Mouse (Mus musculus) forebrain, embryonic 14.5 days (tissue): ENCODE measurements around the gene Ptpn3. TPM values are rescaled to one million over a fixed set of nuclear protein-coding genes. Genes with fewer than 3 reads are reported as not detected.
A peak's percentile ranks its signal among the peaks of the same experiment; 100 is the strongest.

ENCODE experiments used
- ATAC-seq: fragments of 200-750 bp; cut with Nextera tagmentation; 2 replicates; pipeline ENCODE4 v1.8.0; 2017; ENCODE audit warnings: mild to moderate bottlenecking, moderate library complexity
- DNase-seq: peaks from one replicate; pipeline ENCODE4 v3.0.0-alpha.2; 2015; ENCODE audit warnings: low spot score
- H3K27ac ChIP-seq: fragments of 300-500 bp; sonication (generic); 2 replicates; pipeline ENCODE4 v1.5.1; 2014; ENCODE audit warnings: low read depth, mild to moderate bottlenecking, control low read depth, low read length, moderate library complexity
- H3K27me3 ChIP-seq: fragments of 300-500 bp; sonication (generic); replicated peaks from 2 replicates; pipeline ENCODE4 v1.6.1; 2014; ENCODE audit warnings: low read length, control low read depth, mixed read lengths; ENCODE audit not compliant: control insufficient read depth, insufficient read depth
- H3K36me3 ChIP-seq: fragments of 300-500 bp; sonication (generic); 2 replicates; pipeline ENCODE4 v1.6.1; 2014; ENCODE audit warnings: low read length, control low read depth; ENCODE audit not compliant: control insufficient read depth, insufficient read depth
- H3K4me1 ChIP-seq: fragments of 300-500 bp; sonication (generic); 2 replicates; pipeline ENCODE4 v1.6.1; 2014; ENCODE audit warnings: antibody characterized with exemption, low read length, control low read depth; ENCODE audit not compliant: control insufficient read depth, insufficient read depth
- H3K4me2 ChIP-seq: fragments of 300-500 bp; sonication (generic); 2 replicates; pipeline ENCODE4 v1.6.1; 2014; ENCODE audit warnings: mild to moderate bottlenecking, control low read depth, low read length
- H3K4me3 ChIP-seq: fragments of 300-500 bp; sonication (generic); 2 replicates; pipeline ENCODE4 v1.5.1; 2014; ENCODE audit warnings: low read depth, low read length, control low read depth
- H3K9ac ChIP-seq: fragments of 300-500 bp; sonication (generic); 2 replicates; pipeline ENCODE4 v1.6.1; 2014; ENCODE audit warnings: mild to moderate bottlenecking, low read length, control low read depth, moderate library complexity
- H3K9me3 ChIP-seq: fragments of 300-500 bp; sonication (generic); replicated peaks from 2 replicates; pipeline ENCODE4 v1.6.1; 2016; ENCODE audit warnings: low read length, control low read depth, mixed read lengths; ENCODE audit not compliant: control insufficient read depth
- WGBS: fragments of 180-500 bp; shearing (Covaris S2); extraction: QIAGEN DNeasy Blood & Tissue Kit; methylation state at CpG from one replicate; pipeline ENCODE4 v1.1.7; 2014; 5-methylcytosine and 5-hydroxymethylcytosine counted together
- polyA plus RNA-seq: library from polyadenylated mRNA; unstranded; fragments of >200 nt; fragmentation: Nextera tagmentation; extraction: Ambion mirVana; gene quantifications from 2 replicates; pipeline ENCODE4 v1.2.1, GENCODE M21; 2014

Ptpn3 gene
- polyA plus RNA-seq, 1 experiment from 2014 or later, result 0.58 TPM

DNA sequence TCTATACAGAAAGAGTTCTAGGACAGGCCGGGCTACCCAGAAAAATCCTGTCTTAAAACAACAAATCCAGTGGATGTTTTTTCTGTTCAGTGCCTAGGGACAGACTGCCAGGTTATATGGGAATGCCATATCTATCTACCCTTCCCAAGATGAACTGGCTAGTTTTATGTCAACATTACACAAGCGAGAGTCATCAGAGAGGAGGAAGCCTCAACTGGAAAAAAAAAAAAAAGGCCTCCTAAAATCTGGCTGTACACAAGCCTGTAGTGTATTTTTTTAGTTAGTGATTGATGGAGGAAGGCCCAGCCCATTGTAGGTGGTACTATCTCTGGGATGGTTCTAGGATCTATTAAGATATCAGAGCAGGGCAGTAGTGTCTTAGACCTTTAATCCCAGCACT lies 16.4 kb downstream of the Ptpn3 start:
- Histone ChIP-seq H3K27ac (no peak overlapping the region), H3K9ac (no peak overlapping the region), H3K9me3 (no peaks in the 10 kb centered on the region), H3K4me3 (no peak overlapping the region), H3K4me2 (no peak overlapping the region), H3K27me3 (no peaks in the 10 kb centered on the region), H3K4me1 (no peaks in the 10 kb centered on the region), H3K36me3 (no peaks in the 10 kb centered on the region)
- no peak for ATAC-seq
- DNase-seq, result no peak
- 90% methylated on average over 2 of the region's 2 CpGs for WGBS

DNA sequence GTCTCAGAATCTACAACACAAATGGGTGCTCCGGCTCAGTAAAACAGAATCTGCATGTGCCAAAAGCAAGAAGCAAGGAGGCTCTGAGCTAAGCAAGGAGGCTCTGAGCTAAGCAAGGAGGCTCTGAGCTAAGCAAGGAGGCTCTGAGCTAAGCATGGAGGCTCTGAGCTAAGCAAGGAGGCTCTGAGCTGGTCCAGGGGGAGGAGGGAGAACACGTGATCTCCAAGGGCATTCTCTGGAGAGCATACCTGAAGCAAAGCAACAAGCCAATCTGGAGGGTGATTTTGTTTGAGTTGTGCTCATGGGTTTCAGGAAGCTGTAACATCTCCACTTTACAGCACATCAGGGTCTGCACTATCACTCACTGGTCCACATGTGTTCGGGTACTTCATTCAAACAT lies 18.4 kb downstream of the Ptpn3 start:
- Histone ChIP-seq H3K9me3 (no peaks in the 10 kb centered on the region), H3K9ac (no peak overlapping the region), H3K4me1 (no peaks in the 10 kb centered on the region), H3K4me3 (no peak overlapping the region), H3K27ac (no peak overlapping the region), H3K4me2 (no peak overlapping the region), H3K27me3 (no peaks in the 10 kb centered on the region), H3K36me3 (no peaks in the 10 kb centered on the region)
- ATAC-seq (no peak), DNase-seq (no peak)
- 83% methylated on average over 3 of the region's 3 CpGs for WGBS

DNA sequence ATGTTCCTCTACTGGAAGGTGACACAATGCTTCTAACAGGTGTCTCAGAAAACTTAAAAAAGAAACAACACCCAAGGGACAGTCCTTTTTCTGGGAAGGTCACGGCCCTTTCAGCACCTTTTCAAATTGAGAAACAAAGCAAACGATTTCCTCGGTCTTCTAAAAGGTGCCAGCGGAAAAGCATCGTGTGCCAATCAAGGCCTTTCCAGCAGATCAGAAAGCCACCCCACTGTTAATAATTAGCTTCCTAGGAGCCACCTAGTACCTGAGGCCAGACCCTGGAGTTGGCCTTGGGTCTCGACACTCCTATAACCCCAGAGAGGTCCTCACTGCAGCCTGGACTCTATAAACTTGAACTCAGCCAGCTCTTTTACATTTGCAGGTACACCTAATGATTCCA lies 19.0 kb downstream of the Ptpn3 start:
- Histone ChIP-seq H3K27ac (no peak overlapping the region), H3K4me2 (no peak overlapping the region), H3K9me3 (no peaks in the 10 kb centered on the region), H3K4me1 (no peaks in the 10 kb centered on the region), H3K9ac (no peak overlapping the region), H3K27me3 (no peaks in the 10 kb centered on the region), H3K36me3 (no peaks in the 10 kb centered on the region), H3K4me3 (no peak overlapping the region)
- DNase-seq, result no peak
- ATAC-seq, result no peak
- 72% methylated on average over 6 of the region's 6 CpGs for WGBS

DNA sequence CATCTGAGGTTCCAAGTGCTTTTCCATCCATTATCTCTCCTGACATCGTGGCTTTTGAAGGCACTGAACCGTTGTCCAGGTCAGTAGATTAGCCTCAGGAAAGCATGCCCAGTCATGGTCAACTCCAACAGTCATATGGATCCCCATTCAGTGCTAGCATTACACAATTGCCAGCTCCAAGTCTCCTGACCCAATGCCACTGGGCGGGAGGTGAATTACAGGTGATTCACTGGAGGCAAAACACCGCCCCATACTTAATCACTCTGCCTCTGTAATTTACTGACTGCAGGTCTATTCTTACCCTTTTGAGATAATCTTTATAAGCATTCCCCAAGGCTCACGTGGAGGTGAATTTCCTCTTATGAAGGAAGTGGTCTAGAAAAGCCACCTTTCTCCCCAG lies 19.5 kb downstream of the Ptpn3 start:
- no peak overlapping the region for H3K27ac ChIP-seq
- WGBS, result 79% methylated on average over 5 of the region's 5 CpGs

DNA sequence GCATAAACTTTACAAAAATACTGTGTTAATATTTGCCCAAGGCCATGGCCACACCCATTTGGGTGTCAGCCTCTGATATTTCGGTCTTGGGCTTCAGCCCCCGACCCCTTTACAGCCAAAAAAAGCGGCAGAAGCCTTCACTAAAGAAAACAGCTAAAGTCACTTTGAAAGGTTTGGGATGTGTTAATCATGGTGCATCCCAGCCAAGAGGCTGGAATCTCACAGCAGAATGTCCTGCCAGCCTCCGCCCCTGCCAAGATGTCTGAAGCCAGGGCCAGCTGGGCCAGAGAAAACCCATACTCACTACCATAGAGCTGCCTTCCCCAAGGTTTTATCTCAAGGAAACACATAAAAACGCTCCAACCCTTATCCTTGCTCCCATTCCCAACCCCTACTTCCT lies 20.7 kb downstream of the Ptpn3 start:
- Histone ChIP-seq H3K9me3 (no peaks in the 10 kb centered on the region), H3K27ac (no peak overlapping the region), H3K9ac (no peak overlapping the region), H3K4me1 (no peaks in the 10 kb centered on the region), H3K4me2 (no peak overlapping the region), H3K36me3 (no peaks in the 10 kb centered on the region), H3K4me3 (no peak overlapping the region), H3K27me3 (no peaks in the 10 kb centered on the region)
- 93% methylated on average over 5 of the region's 5 CpGs for WGBS
- no peak for DNase-seq
- no peak for ATAC-seq

More for the DNA sequence above, 19.5 kb downstream of the Ptpn3 start:
- H3K36me3 ChIP-seq, result no peaks in the 10 kb centered on the region
- no peaks in the 10 kb centered on the region for H3K4me1 ChIP-seq
- ATAC-seq, result no peak
- no peak overlapping the region for H3K4me2 ChIP-seq
- DNase-seq, result no peak
- H3K4me3 ChIP-seq, result no peak overlapping the region
- H3K9me3 ChIP-seq, result no peaks in the 10 kb centered on the region
- no peak overlapping the region for H3K9ac ChIP-seq
- no peaks in the 10 kb centered on the region for H3K27me3 ChIP-seq

DNA sequence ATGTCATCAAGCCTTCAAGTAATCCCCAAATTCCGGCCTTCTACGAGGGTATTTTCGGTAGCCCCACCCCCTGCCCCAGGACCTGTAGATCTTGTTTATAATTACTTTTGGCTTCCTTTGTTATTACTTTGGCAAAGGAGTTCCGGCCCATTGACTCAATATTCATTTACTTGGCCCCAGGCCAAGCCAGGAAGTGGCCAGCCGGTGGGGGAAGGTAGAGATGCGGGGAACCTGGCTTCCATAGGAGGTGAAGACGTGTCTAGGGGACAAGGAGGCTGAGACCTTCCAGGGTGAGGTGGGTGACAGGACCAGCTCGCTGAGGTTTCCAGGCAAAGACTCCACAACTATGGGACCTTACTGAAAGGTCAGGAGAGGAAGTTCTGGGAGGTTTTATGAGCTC lies 22.4 kb downstream of the Ptpn3 start:
- H3K4me2 ChIP-seq, result no peak overlapping the region
- 26% methylated on average over 8 of the region's 8 CpGs for WGBS
- no peak overlapping the region for H3K9ac ChIP-seq
- no peaks in the 10 kb centered on the region for H3K27me3 ChIP-seq
- H3K9me3 ChIP-seq, result no peaks in the 10 kb centered on the region
- no peak overlapping the region for H3K4me3 ChIP-seq
- H3K4me1 ChIP-seq, result peaks cover 2% of the 10 kb centered on the region; the same call in 1 of the 2 replicates
- no peaks in the 10 kb centered on the region for H3K36me3 ChIP-seq
- ATAC-seq, result no peak
- peak; percentile 13 for DNase-seq
- no peak overlapping the region for H3K27ac ChIP-seq

DNA sequence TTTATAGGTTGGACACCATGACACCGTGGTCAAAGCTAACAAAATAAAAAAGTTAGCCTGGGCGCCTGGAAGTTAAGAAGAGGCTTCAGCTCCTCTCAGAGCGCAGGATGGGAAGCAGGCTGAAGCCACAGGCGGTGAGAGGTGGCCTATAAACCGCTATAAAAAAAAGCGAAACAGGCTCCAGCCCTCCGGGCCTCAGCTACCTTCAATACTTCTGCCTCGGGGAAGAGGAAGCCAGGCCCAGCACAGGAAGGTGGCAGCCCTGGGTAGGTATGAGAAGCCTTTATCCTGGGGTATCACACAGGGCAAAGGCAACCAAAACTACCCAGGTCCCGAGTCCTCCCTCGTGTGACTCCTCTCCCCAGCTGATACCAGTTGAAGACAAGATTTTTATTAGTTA lies 22.8 kb downstream of the Ptpn3 start:
- 56% methylated on average over 10 of the region's 10 CpGs for WGBS
- no peaks in the 10 kb centered on the region for H3K27me3 ChIP-seq
- no peak overlapping the region for H3K4me3 ChIP-seq
- no peak overlapping the region for H3K4me2 ChIP-seq
- H3K27ac ChIP-seq, result no peak overlapping the region
- peaks cover 2% of the 10 kb centered on the region; the same call in 1 of the 2 replicates for H3K4me1 ChIP-seq
- H3K9ac ChIP-seq, result no peak overlapping the region
- ATAC-seq (no peak), DNase-seq (no peak)
- H3K36me3 ChIP-seq, result no peaks in the 10 kb centered on the region
- H3K9me3 ChIP-seq, result no peaks in the 10 kb centered on the region

DNA sequence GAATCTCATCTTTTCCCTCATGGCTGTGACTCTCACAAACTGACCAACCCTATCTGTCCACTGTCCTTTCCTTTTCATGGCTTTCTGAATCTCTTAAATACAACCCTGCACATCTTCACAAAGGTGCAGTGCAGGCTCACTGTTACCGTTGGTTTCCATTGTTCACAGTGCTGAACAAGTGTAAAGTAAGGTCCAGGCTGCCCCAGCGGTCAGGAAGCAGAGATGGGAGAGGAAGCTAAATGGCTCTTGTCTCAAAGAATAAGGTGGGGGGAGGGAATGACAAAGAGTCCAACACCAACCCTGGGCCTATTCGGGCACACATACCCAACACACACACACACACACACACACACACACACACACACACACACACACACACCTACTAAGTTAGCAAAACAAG lies 24.0 kb downstream of the Ptpn3 start:
- Histone ChIP-seq H3K27me3 (no peaks in the 10 kb centered on the region), H3K4me2 (no peak overlapping the region), H3K36me3 (no peaks in the 10 kb centered on the region), H3K4me1 (peaks cover 2% of the 10 kb centered on the region; the same call in 1 of the 2 replicates), H3K9ac (no peak overlapping the region), H3K4me3 (no peak overlapping the region), H3K27ac (no peak overlapping the region), H3K9me3 (no peaks in the 10 kb centered on the region)
- 76% methylated on average over 3 of the region's 3 CpGs for WGBS
- ATAC-seq, result no peak
- no peak for DNase-seq

DNA sequence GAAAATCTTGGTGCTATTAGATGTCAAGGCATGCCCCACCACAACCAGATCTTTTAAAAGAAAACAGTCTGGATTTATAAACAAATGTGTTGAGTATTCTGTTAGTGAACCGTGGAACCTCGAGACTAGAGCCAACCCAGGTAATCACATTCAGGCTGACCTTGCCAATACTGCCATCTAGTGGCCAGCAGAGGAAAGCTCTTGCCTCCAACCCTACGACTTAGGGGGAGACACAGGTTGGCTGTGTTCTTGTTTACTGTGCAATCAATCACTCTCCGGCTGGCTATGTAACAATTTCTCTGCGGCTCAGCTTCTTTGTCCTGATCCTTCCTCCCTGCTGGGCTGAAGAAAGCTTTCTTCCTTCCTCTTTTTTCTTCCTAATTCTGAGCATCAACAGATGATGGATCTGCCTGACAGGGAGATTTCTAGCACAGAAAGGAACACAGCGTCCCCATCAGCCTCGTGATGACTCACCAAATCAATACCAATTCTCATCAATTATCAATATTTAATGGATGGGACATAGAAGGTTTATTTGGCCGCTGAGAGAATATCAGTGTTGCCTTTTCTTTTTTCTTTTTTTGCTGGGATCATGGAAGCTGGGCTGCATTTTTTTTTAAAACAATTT lies 26.4 kb downstream of the Ptpn3 start:
- 6% methylated on average over 8 of the region's 8 CpGs for WGBS
- H3K27me3 ChIP-seq, result no peaks in the 10 kb centered on the region
- peak; percentile 87 for ATAC-seq
- no peak overlapping the region for H3K9ac ChIP-seq
- no peak overlapping the region for H3K27ac ChIP-seq
- peaks cover 2% of the 10 kb centered on the region; the same call in 1 of the 2 replicates for H3K4me1 ChIP-seq
- DNase-seq, result peak; percentile 91
- H3K4me2 ChIP-seq, result no peak overlapping the region
- H3K4me3 ChIP-seq, result no peak overlapping the region
- no peaks in the 10 kb centered on the region for H3K9me3 ChIP-seq
- no peaks in the 10 kb centered on the region for H3K36me3 ChIP-seq
